Mouse (Mus musculus): Measurements from ENCODE around the gene Uhrf1.

DNA sequence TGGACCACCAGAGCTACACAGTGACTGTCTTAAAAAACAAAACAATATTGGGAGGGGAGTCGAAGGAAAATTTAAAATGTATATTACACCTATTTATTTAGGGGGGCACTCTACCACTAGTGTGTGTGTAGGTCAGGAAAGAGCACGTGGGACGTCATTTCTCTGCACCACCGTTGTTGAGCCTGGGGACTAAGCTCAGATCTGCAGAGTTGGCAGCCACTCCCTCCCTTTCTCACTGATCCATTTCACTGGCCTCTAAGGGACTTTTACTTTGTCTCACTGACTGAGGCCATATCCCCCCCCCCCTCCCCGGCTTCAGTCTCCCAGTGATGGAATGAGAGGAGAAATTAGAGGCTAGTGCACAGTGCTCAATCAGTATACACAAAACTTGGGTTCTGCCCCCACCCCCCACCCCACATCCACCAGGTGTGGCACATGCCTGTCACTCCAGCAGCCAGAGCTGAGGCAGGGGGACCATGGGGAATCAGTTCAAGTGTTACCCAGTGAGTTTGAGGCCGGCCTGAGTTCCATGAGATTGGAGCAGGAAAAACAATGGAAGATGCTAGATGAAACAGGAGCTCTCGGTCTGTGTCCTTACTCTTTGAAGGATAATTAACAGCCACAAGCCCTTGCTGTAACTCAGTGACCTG, 11.2 kb upstream of the Uhrf1 start:
- TF ChIP-seq CHD2 (IDR thresholded peaks at IDR 0.05; ENCODE audit: low read depth, low read length) (no peak), ZNF384 (IDR thresholded peaks at IDR 0.05; ENCODE audit: low read depth, low read length) (no peak), HCFC1 (IDR thresholded peaks at IDR 0.05; ENCODE audit: borderline replicate concordance, insufficient read depth, low read length) (no peak)

All from ES-E14 (cell line).